Mouse (Mus musculus) heart, adult 9 months (tissue): Measurements from ENCODE around the gene Ncoa6.

Experiments
- DNase-seq, 2 experiments: peaks; one replicate each; pipeline ENCODE4 v3.0.0; 2022; ENCODE audit warnings: low spot score in 2 of 2

Gene Ncoa6

GRCm38 (mm10) chr2:155442916-155443315 lies 30.8 kb downstream of the Ncoa6 start:
- no peak for DNase-seq

GRCm38 (mm10) chr2:155436445-155436844 lies 37.2 kb downstream of the Ncoa6 start:
- no peak for DNase-seq

GRCm38 (mm10) chr2:155420911-155421310 lies 52.8 kb downstream of the Ncoa6 start:
- no peak for DNase-seq

GRCm38 (mm10) chr2:155404635-155405034 lies 69.1 kb downstream of the Ncoa6 start:
- peak; percentile 11 to 31 for DNase-seq

GRCm38 (mm10) chr2:155401926-155402325 lies 71.8 kb downstream of the Ncoa6 start:
- DNase-seq = no peak

GRCm38 (mm10) chr2:155400276-155400675 lies 73.4 kb downstream of the Ncoa6 start:
- DNase-seq = no peak

GRCm38 (mm10) chr2:155394586-155394985 lies 79.1 kb downstream of the Ncoa6 start:
- no peak for DNase-seq

- no peak for DNase-seq
These were observed 85.1 kb downstream of the Ncoa6 start for GRCm38 (mm10) chr2:155388573-155388972.

GRCm38 (mm10) chr2:155387052-155387451 lies 86.6 kb downstream of the Ncoa6 start:
- no peak for DNase-seq

- DNase-seq = no peak
These were observed 87.2 kb downstream of the Ncoa6 start for GRCm38 (mm10) chr2:155386534-155386899.

- peak in 1 of 2 experiments; percentile 18 for DNase-seq
These were observed 87.8 kb downstream of the Ncoa6 start for GRCm38 (mm10) chr2:155385731-155386533.

GRCm38 (mm10) chr2:155385090-155385489 lies 88.6 kb downstream of the Ncoa6 start:
- peak; percentile 72 to 80 for DNase-seq

- DNase-seq = peak; percentile 78 to 81
These were observed 90.8 kb downstream of the Ncoa6 start for GRCm38 (mm10) chr2:155382791-155383438.

GRCm38 (mm10) chr2:155382332-155382700 lies 91.4 kb downstream of the Ncoa6 start:
- DNase-seq = no peak

- peak; percentile 96 to 97 for DNase-seq
These were observed 91.9 kb downstream of the Ncoa6 start for GRCm38 (mm10) chr2:155381643-155382331.

GRCm38 (mm10) chr2:155381060-155381437 lies 92.6 kb downstream of the Ncoa6 start:
- DNase-seq = no peak

GRCm38 (mm10) chr2:155380261-155381059 lies 93.2 kb downstream of the Ncoa6 start, which contains the start of gene Trp53inp2:
Trp53inp2 (plus strand) TSS chr2:155381059.
- DNase-seq = no peak

GRCm38 (mm10) chr2:155376191-155376590 lies 97.5 kb downstream of the Ncoa6 start:
- no peak for DNase-seq

- DNase-seq = no peak
These were observed 99.2 kb downstream of the Ncoa6 start for GRCm38 (mm10) chr2:155374521-155374920.

GRCm38 (mm10) chr2:155373886-155374285 lies 99.8 kb downstream of the Ncoa6 start:
- no peak for DNase-seq

- no peak for DNase-seq
These were observed 100.4 kb downstream of the Ncoa6 start for GRCm38 (mm10) chr2:155373302-155373701.

GRCm38 (mm10) chr2:155372451-155372850 lies 101.2 kb downstream of the Ncoa6 start:
- peak in 1 of 2 experiments; percentile 54 for DNase-seq
